Mouse (Mus musculus) liver, postnatal 0 days (tissue): ENCODE data around the gene Foxf2.

Experiments
- CTCF ChIP-seq: sonication (generic); IDR thresholded peaks from 2 replicates; pipeline ENCODE4 v1.5.1; 2016; ENCODE audit warnings: antibody characterized with exemption, low read depth
- EP300 ChIP-seq: IDR thresholded peaks from 2 replicates; pipeline ENCODE4 v1.6.1; 2016; ENCODE audit warnings: antibody characterized with exemption, low read depth, mild to moderate bottlenecking

- TF ChIP-seq EP300 = no peak
- TF ChIP-seq CTCF = no peak
Measured at GRCm38 (mm10) chr13:31661211-31661610, 35.6 kb downstream of the Foxf2 start.
